Mouse (Mus musculus): ENCODE measurements at regions not wholly inside any gene's neighbourhood (a gene's known extent, or its start where the extent isn't known, plus 50 kb on each side); places are given as distances from the start of the nearest gene placed in this dataset.

- peak; percentile 32 for TF ChIP-seq CTCF (IDR thresholded peaks at IDR 0.05)
- peak; percentile 86 for TF ChIP-seq EP300 (IDR thresholded peaks at IDR 0.05)
- Histone ChIP-seq H3K4me2 (replicated peaks; ENCODE audit: low read depth, low read length) (no peak overlapping the region), H3K4me1 (ENCODE audit: insufficient read depth, low read depth, low read length) (peaks cover 44% of the 10 kb centered on the region), H3K9ac (replicated peaks; ENCODE audit: low read depth) (no peak overlapping the region), H3K27ac (ENCODE audit: low read length) (peak overlapping the region; percentile 92), H3K27me3 (replicated peaks; ENCODE audit: insufficient read depth, low read length) (no peaks in the 10 kb centered on the region), H3K9me3 (ENCODE audit: low read length) (no peaks in the 10 kb centered on the region), H3K4me3 (ENCODE audit: low read depth, low read length) (no peak overlapping the region), H3K36me3 (ENCODE audit: insufficient read depth, low read length) (no peaks in the 10 kb centered on the region)
- peak; percentile 93 for DNase-seq (ENCODE audit: low spot score)
- ATAC-seq, result peak; percentile 85
- WGBS, result 36% methylated on average over 5 of the region's 5 CpGs
Observed at GRCm38 (mm10) chr12:79907583-79907982, 205.2 kb downstream of the Zfp36l1 start.

- peaks cover 44% of the 10 kb centered on the region for H3K4me1 ChIP-seq (ENCODE audit: insufficient read depth, low read depth, low read length)
- TF ChIP-seq CTCF (IDR thresholded peaks at IDR 0.05) (no peak), EP300 (IDR thresholded peaks at IDR 0.05) (no peak; the same call in 1 of the 2 replicates)
- H3K4me3 ChIP-seq (ENCODE audit: low read depth, low read length), result no peak overlapping the region
- H3K9me3 ChIP-seq (ENCODE audit: low read length), result no peaks in the 10 kb centered on the region
- H3K4me2 ChIP-seq (replicated peaks; ENCODE audit: low read depth, low read length), result no peak overlapping the region
- DNase-seq (ENCODE audit: low spot score) (peak; percentile 49), ATAC-seq (peak; percentile 21)
- 47% methylated on average over 10 of the region's 10 CpGs for WGBS
- no peak overlapping the region for H3K9ac ChIP-seq (replicated peaks; ENCODE audit: low read depth)
- no peaks in the 10 kb centered on the region for H3K36me3 ChIP-seq (ENCODE audit: insufficient read depth, low read length)
- H3K27ac ChIP-seq (ENCODE audit: low read length), result peak overlapping the region; percentile 92
- no peaks in the 10 kb centered on the region for H3K27me3 ChIP-seq (replicated peaks; ENCODE audit: insufficient read depth, low read length)
Observed at GRCm38 (mm10) chr12:79906738-79907365, 206.0 kb downstream of the Zfp36l1 start.

- H3K4me3 ChIP-seq (ENCODE audit: low read depth, low read length), result no peak overlapping the region
- no peaks in the 10 kb centered on the region for H3K36me3 ChIP-seq (ENCODE audit: insufficient read depth, low read length)
- WGBS, result 27% methylated on average over 10 of the region's 10 CpGs
- peak overlapping the region; percentile 92 for H3K27ac ChIP-seq (ENCODE audit: low read length)
- H3K9ac ChIP-seq (replicated peaks; ENCODE audit: low read depth), result no peak overlapping the region
- no peak for TF ChIP-seq EP300 (IDR thresholded peaks at IDR 0.05)
- peak; percentile 33; the same call in 1 of the 2 replicates for TF ChIP-seq CTCF (IDR thresholded peaks at IDR 0.05)
- peak; percentile 63 for ATAC-seq
- DNase-seq (ENCODE audit: low spot score), result peak; percentile 86
- H3K27me3 ChIP-seq (replicated peaks; ENCODE audit: insufficient read depth, low read length), result no peaks in the 10 kb centered on the region
- no peaks in the 10 kb centered on the region for H3K9me3 ChIP-seq (ENCODE audit: low read length)
- peaks cover 42% of the 10 kb centered on the region for H3K4me1 ChIP-seq (ENCODE audit: insufficient read depth, low read depth, low read length)
- H3K4me2 ChIP-seq (replicated peaks; ENCODE audit: low read depth, low read length), result no peak overlapping the region
Observed at GRCm38 (mm10) chr12:79905828-79906737, 206.7 kb downstream of the Zfp36l1 start.

- Histone ChIP-seq H3K27me3 (replicated peaks; ENCODE audit: insufficient read depth, low read length) (no peaks in the 10 kb centered on the region), H3K4me2 (replicated peaks; ENCODE audit: low read depth, low read length) (no peak overlapping the region), H3K9ac (replicated peaks; ENCODE audit: low read depth) (no peak overlapping the region), H3K4me1 (ENCODE audit: insufficient read depth, low read depth, low read length) (peaks cover 40% of the 10 kb centered on the region), H3K27ac (ENCODE audit: low read length) (peak overlapping the region; percentile 92), H3K4me3 (ENCODE audit: low read depth, low read length) (no peak overlapping the region), H3K36me3 (ENCODE audit: insufficient read depth, low read length) (no peaks in the 10 kb centered on the region), H3K9me3 (ENCODE audit: low read length) (no peaks in the 10 kb centered on the region)
- ATAC-seq (peak; percentile 37), DNase-seq (ENCODE audit: low spot score) (peak; percentile 70)
- TF ChIP-seq EP300 (IDR thresholded peaks at IDR 0.05) (no peak), CTCF (IDR thresholded peaks at IDR 0.05) (no peak)
- 18% methylated on average over 2 of the region's 2 CpGs for WGBS
Observed at GRCm38 (mm10) chr12:79904913-79905549, 207.8 kb downstream of the Zfp36l1 start.

- Histone ChIP-seq H3K9ac (replicated peaks; ENCODE audit: low read depth) (no peak overlapping the region), H3K9me3 (ENCODE audit: low read length) (no peaks in the 10 kb centered on the region), H3K4me1 (ENCODE audit: insufficient read depth, low read depth, low read length) (peaks cover 47% of the 10 kb centered on the region), H3K27me3 (replicated peaks; ENCODE audit: insufficient read depth, low read length) (no peaks in the 10 kb centered on the region), H3K36me3 (ENCODE audit: insufficient read depth, low read length) (no peaks in the 10 kb centered on the region), H3K4me3 (ENCODE audit: low read depth, low read length) (no peak overlapping the region), H3K4me2 (replicated peaks; ENCODE audit: low read depth, low read length) (no peak overlapping the region), H3K27ac (ENCODE audit: low read length) (peak overlapping the region; percentile 52)
- TF ChIP-seq EP300 (IDR thresholded peaks at IDR 0.05) (no peak), CTCF (IDR thresholded peaks at IDR 0.05) (no peak)
- no peak for DNase-seq (ENCODE audit: low spot score)
- 44% methylated on average over 7 of the region's 7 CpGs for WGBS
- ATAC-seq, result no peak
Observed at GRCm38 (mm10) chr12:79902761-79903160, 210.1 kb downstream of the Zfp36l1 start.

- WGBS, result 68% methylated on average over 7 of the region's 7 CpGs
- no peaks in the 10 kb centered on the region for H3K27me3 ChIP-seq (replicated peaks; ENCODE audit: insufficient read depth, low read length)
- peak overlapping the region; percentile 52 for H3K27ac ChIP-seq (ENCODE audit: low read length)
- H3K4me3 ChIP-seq (ENCODE audit: low read depth, low read length), result no peak overlapping the region
- H3K9me3 ChIP-seq (ENCODE audit: low read length), result no peaks in the 10 kb centered on the region
- H3K4me2 ChIP-seq (replicated peaks; ENCODE audit: low read depth, low read length), result no peak overlapping the region
- DNase-seq (ENCODE audit: low spot score), result no peak
- ATAC-seq, result no peak
- TF ChIP-seq EP300 (IDR thresholded peaks at IDR 0.05) (peak; percentile 12; the same call in 1 of the 2 replicates), CTCF (IDR thresholded peaks at IDR 0.05) (no peak)
- H3K4me1 ChIP-seq (ENCODE audit: insufficient read depth, low read depth, low read length), result peaks cover 45% of the 10 kb centered on the region
- no peaks in the 10 kb centered on the region for H3K36me3 ChIP-seq (ENCODE audit: insufficient read depth, low read length)
- no peak overlapping the region for H3K9ac ChIP-seq (replicated peaks; ENCODE audit: low read depth)
Observed at GRCm38 (mm10) chr12:79902163-79902562, 210.7 kb downstream of the Zfp36l1 start.

All from lung, postnatal 0 days (tissue).